Mouse (Mus musculus): ENCODE measurements at regions not wholly inside any gene's neighbourhood (a gene's known extent, or its start where the extent isn't known, plus 50 kb on each side); places are given as distances from the start of the nearest gene placed in this dataset.

GRCm38 (mm10) chr13:28759026-28759425 lies 194.5 kb downstream of the Sox4 start:
- H3K4me1 ChIP-seq (ENCODE audit: control insufficient read depth, insufficient read depth), result peaks cover 23% of the 10 kb centered on the region
- DNase-seq (ENCODE audit: low spot score), result no peak

GRCm38 (mm10) chr13:28757846-28758522 lies 195.5 kb downstream of the Sox4 start:
- TF ChIP-seq CTCF (IDR thresholded peaks at IDR 0.05; ENCODE audit: low read depth) (no peak), EP300 (IDR thresholded peaks at IDR 0.05; ENCODE audit: low read depth) (peak; percentile 72)

More at GRCm38 (mm10) chr13:28759026-28759425, 194.5 kb downstream of the Sox4 start:
- ATAC-seq (ENCODE audit: insufficient read depth, low read depth), result no peak
- Histone ChIP-seq H3K36me3 (replicated peaks; ENCODE audit: control insufficient read depth, insufficient read depth, low read length) (no peaks in the 10 kb centered on the region), H3K27me3 (ENCODE audit: control insufficient read depth, insufficient read depth, low read length) (no peaks in the 10 kb centered on the region), H3K9me3 (replicated peaks; ENCODE audit: control insufficient read depth, low read length) (no peaks in the 10 kb centered on the region), H3K27ac (ENCODE audit: low read depth) (no peak overlapping the region), H3K4me3 (ENCODE audit: low read depth, low read length) (no peak overlapping the region), H3K9ac (replicated peaks; ENCODE audit: low read depth, low read length) (no peak overlapping the region), H3K4me2 (ENCODE audit: low read depth, low read length) (no peak overlapping the region)
- no peak for TF ChIP-seq CTCF (IDR thresholded peaks at IDR 0.05; ENCODE audit: low read depth)
- no peak for TF ChIP-seq EP300 (IDR thresholded peaks at IDR 0.05; ENCODE audit: low read depth)
- 67% methylated on average over 3 of the region's 3 CpGs for WGBS

DNA sequence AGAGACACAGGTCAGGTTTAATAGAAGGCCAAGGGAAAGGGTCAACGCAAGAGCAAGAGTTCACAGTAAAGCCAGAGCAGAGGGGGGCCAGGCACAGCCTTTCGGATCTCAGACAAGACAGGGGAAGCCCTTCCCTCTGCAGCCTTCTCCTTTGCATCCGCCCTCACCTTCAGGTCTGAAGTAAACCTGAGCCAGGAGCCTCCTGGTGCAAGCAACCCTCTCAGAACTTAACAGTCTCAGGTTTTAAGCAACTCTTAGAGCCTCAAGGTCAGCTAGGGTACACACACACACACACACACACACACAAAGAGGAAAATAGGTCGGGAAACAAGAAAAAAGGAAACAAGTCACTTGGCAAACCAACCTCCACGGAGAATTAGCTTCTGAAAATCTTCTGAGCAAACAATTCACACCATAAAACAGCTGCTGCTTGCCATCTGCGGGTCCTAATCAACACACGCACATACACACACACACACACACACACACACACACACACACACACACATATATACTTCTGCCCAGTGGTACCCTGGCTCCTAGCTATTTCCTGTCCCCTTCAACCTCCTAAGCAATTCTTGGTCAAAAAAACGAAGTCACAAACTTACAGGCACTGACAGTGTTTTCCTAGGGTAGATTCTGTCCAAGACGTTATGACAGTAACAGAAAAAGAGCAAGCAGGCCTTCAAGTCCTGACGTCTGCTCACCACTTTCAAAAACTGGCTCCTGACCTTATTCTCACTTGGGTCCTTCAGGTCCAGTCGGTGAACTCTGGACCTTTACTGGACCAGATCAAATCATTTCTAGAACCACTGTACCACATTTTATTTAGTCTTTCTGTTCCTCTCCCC lies 196.4 kb downstream of the Sox4 start:
- no peaks in the 10 kb centered on the region for H3K36me3 ChIP-seq (replicated peaks; ENCODE audit: control insufficient read depth, insufficient read depth, low read length)
- peak overlapping the region; percentile 42; the same call in 1 of the 2 replicates for H3K4me3 ChIP-seq (ENCODE audit: low read depth, low read length)
- peak overlapping the region; percentile 64 for H3K4me2 ChIP-seq (ENCODE audit: low read depth, low read length)
- WGBS, result 35% methylated on average over 11 of the region's 11 CpGs
- no peak for DNase-seq (ENCODE audit: low spot score)
- peak overlapping the region; percentile 91 for H3K27ac ChIP-seq (ENCODE audit: low read depth)
- H3K9ac ChIP-seq (replicated peaks; ENCODE audit: low read depth, low read length), result 0 out of 2 replicates have a peak overlapping the region, but pooled peaks have one; percentile 49
- no peaks in the 10 kb centered on the region for H3K9me3 ChIP-seq (replicated peaks; ENCODE audit: control insufficient read depth, low read length)
- no peak for TF ChIP-seq EP300 (IDR thresholded peaks at IDR 0.05; ENCODE audit: low read depth)
- no peak for ATAC-seq (ENCODE audit: insufficient read depth, low read depth)
- no peaks in the 10 kb centered on the region for H3K27me3 ChIP-seq (ENCODE audit: control insufficient read depth, insufficient read depth, low read length)
- H3K4me1 ChIP-seq (ENCODE audit: control insufficient read depth, insufficient read depth), result peaks cover 23% of the 10 kb centered on the region

More at GRCm38 (mm10) chr13:28757846-28758522, 195.5 kb downstream of the Sox4 start:
- H3K4me3 ChIP-seq (ENCODE audit: low read depth, low read length), result peak overlapping the region; percentile 42
- peak overlapping the region; percentile 91 for H3K27ac ChIP-seq (ENCODE audit: low read depth)
- ATAC-seq (ENCODE audit: insufficient read depth, low read depth), result peak; percentile 93
- 7% methylated on average over 12 of the region's 13 CpGs for WGBS
- H3K4me1 ChIP-seq (ENCODE audit: control insufficient read depth, insufficient read depth), result peaks cover 23% of the 10 kb centered on the region
- no peaks in the 10 kb centered on the region for H3K9me3 ChIP-seq (replicated peaks; ENCODE audit: control insufficient read depth, low read length)
- H3K9ac ChIP-seq (replicated peaks; ENCODE audit: low read depth, low read length), result peak overlapping the region; percentile 49
- no peaks in the 10 kb centered on the region for H3K27me3 ChIP-seq (ENCODE audit: control insufficient read depth, insufficient read depth, low read length)
- no peaks in the 10 kb centered on the region for H3K36me3 ChIP-seq (replicated peaks; ENCODE audit: control insufficient read depth, insufficient read depth, low read length)
- DNase-seq (ENCODE audit: low spot score), result peak; percentile 89
- H3K4me2 ChIP-seq (ENCODE audit: low read depth, low read length), result peak overlapping the region; percentile 64

GRCm38 (mm10) chr13:28754207-28754606 lies 199.3 kb downstream of the Sox4 start:
- TF ChIP-seq EP300 (IDR thresholded peaks at IDR 0.05; ENCODE audit: low read depth), result no peak
- no peak for TF ChIP-seq CTCF (IDR thresholded peaks at IDR 0.05; ENCODE audit: low read depth)

GRCm38 (mm10) chr13:28750949-28751692 lies 202.4 kb downstream of the Sox4 start:
- 67% methylated on average over 11 of the region's 11 CpGs for WGBS
- no peak overlapping the region for H3K4me3 ChIP-seq (ENCODE audit: low read depth, low read length)
- DNase-seq (ENCODE audit: low spot score) (no peak), ATAC-seq (ENCODE audit: insufficient read depth, low read depth) (no peak)
- H3K27me3 ChIP-seq (ENCODE audit: control insufficient read depth, insufficient read depth, low read length), result no peaks in the 10 kb centered on the region
- H3K9me3 ChIP-seq (replicated peaks; ENCODE audit: control insufficient read depth, low read length), result no peaks in the 10 kb centered on the region
- H3K27ac ChIP-seq (ENCODE audit: low read depth), result peak overlapping the region; percentile 31; the same call in 1 of the 2 replicates
- H3K4me1 ChIP-seq (ENCODE audit: control insufficient read depth, insufficient read depth), result no peaks in the 10 kb centered on the region
- H3K4me2 ChIP-seq (ENCODE audit: low read depth, low read length), result no peak overlapping the region
- TF ChIP-seq EP300 (IDR thresholded peaks at IDR 0.05; ENCODE audit: low read depth), result no peak
- no peak for TF ChIP-seq CTCF (IDR thresholded peaks at IDR 0.05; ENCODE audit: low read depth)
- no peaks in the 10 kb centered on the region for H3K36me3 ChIP-seq (replicated peaks; ENCODE audit: control insufficient read depth, insufficient read depth, low read length)
- no peak overlapping the region for H3K9ac ChIP-seq (replicated peaks; ENCODE audit: low read depth, low read length)

More at GRCm38 (mm10) chr13:28754207-28754606, 199.3 kb downstream of the Sox4 start:
- H3K27ac ChIP-seq (ENCODE audit: low read depth), result no peak overlapping the region
- H3K9ac ChIP-seq (replicated peaks; ENCODE audit: low read depth, low read length), result no peak overlapping the region
- 35% methylated on average over 5 of the region's 5 CpGs for WGBS
- H3K4me3 ChIP-seq (ENCODE audit: low read depth, low read length), result no peak overlapping the region
- H3K9me3 ChIP-seq (replicated peaks; ENCODE audit: control insufficient read depth, low read length), result no peaks in the 10 kb centered on the region
- DNase-seq (ENCODE audit: low spot score) (no peak), ATAC-seq (ENCODE audit: insufficient read depth, low read depth) (no peak)
- no peaks in the 10 kb centered on the region for H3K36me3 ChIP-seq (replicated peaks; ENCODE audit: control insufficient read depth, insufficient read depth, low read length)
- no peaks in the 10 kb centered on the region for H3K27me3 ChIP-seq (ENCODE audit: control insufficient read depth, insufficient read depth, low read length)
- peaks cover 19% of the 10 kb centered on the region for H3K4me1 ChIP-seq (ENCODE audit: control insufficient read depth, insufficient read depth)
- H3K4me2 ChIP-seq (ENCODE audit: low read depth, low read length), result no peak overlapping the region
